Mouse (Mus musculus) cerebellum, adult 2 months (tissue): ENCODE results near the gene Sdc4.

Experiments used
- CTCF ChIP-seq: fragments of 200-500 bp; IDR thresholded peaks from 2 replicates; pipeline ENCODE4 v1.5.1; 2011; ENCODE audit warnings: low read depth, mild to moderate bottlenecking, control low read depth, low read length, moderate library complexity, borderline replicate concordance; ENCODE audit not compliant: insufficient read depth
- POLR2A ChIP-seq: fragments of 200-500 bp; IDR thresholded peaks from 2 replicates; pipeline ENCODE4 v1.6.1; 2011; ENCODE audit warnings: low read length, control low read depth, borderline replicate concordance; ENCODE audit not compliant: insufficient read depth

DNA sequence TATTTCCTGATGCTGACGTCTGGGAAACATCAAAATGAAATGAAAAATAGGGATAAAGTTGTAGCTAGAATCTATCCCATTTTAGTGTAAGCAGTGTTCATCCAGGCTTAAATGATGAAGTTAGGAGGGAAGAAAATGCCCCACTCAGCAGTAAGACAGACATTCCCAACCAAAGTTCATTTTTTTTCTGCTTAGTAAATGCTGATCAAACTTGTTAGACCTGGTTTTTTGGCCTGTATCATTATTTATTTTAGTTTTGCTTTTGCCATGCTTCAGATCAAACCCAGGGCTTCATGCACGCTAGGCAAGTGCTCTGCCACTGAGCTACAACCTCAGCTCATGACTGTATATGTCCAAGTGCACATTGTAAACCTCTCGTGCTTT lies 2.4 kb upstream of the Sdc4 start:
- TF ChIP-seq POLR2A, result no peak
- TF ChIP-seq CTCF, result no peak
